Mouse (Mus musculus): ENCODE results near the gene Abcg5. TPM values are rescaled to one million over a fixed set of nuclear protein-coding genes. Genes with fewer than 3 reads are reported as not detected.

Abcg5 gene
- polyA plus RNA-seq (2017; shearing (Covaris generic)): not detected

DNA sequence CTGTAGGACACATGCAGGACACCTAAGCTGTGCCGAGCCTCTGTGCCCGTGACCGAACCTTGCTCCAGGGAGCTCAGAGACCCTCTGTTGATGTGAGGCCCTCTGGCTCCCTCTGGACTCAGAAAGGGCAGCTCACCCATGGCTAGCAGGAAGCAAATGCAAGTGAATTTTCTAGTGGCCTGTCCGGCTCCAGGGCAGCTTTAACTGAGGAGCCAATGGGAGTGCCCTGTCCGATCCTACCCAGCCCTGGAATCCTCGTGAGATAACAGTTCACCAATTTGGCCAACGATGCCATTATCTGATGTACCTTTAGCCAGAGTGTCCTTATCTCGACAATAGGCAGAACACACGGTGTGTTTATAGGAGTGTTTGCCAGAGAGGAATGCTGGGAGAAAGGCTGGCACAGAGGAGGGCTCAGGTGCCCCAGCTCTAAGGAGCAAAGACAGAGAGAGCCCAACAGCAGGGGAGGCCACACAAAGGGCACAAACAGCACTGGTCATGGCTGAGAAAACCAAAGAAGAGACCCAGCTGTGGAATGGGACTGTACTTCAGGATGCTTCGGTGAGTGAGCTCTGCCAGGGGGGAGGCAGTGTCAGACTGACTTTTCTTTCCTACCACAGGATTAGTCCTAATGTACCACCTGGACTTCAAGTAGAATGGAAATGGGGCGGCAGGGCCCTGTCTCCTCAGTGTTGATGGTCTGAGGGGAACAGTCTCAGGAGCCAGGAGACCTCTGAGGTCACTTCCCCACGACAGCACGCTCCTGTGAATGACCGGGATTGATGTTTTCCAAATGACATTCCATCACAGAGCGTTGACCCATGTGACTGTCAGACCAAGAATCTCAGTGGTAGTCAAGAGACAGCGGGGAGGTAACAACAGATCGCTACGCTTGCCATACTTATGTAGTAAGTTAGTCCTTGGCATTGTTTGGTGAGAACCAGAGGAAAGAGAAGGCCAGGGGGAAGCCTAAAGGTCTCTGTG, at the start of gene Abcg5:
TSS of gene Abcg5 (minus strand) at position 278 of the 984 bp plus-strand sequence.

DNA sequence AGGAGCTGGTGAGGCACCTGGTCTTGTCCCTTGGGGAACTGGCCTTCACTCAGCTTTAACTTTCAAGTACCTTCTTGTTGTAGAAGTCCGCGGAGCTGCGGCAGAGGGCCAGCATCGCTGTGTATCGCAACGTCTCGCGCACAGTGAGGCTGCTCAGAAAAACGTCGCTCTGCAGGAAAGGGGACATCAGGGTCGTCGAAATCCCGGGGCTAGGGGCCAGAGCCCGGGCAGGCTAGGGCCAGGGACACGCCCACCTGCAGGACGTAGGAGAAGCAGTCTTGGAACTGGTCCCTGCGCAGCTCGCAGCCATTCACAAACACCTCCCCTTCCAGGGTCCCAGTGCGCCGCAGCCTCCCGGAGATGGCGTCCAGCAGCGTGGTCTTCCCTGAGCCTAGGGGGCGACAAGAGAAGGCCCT, 6.9 kb downstream of the Abcg5 start, which contains the start of gene Abcg8:
TSS of gene Abcg8 (plus strand) at position 352 of the 416 bp plus-strand sequence.

DNA sequence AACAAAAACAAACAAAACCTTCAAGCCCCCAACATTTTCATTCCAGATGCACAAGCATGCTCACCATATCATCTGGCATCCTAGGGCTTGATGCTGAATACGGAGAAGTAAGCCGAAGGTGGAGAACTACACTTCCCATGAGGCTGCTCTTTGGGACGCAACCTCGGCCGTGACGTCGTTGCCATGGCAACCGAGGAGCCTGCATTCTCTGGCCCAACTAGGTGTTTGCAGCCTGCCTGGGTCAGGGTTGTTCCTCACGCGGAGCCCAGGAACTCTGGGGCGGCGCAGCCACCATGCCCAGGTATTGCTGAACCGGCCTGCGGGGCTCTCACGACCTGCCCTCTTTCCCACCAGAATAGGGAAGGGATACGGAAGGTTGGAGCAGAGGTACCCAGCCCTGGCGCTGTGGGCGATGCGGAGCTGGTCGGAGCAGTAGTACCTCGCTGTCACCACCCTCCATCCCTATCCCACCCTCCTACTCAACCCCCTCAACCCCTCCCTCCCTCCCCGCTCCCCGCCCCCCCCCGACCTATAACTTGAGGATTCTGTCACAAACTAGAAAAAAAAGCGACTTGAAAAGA, 56.4 kb downstream of the Abcg5 start, which contains the start of gene Dync2li1:
TSS of gene Dync2li1 (plus strand) at position 221 of the 581 bp plus-strand sequence.

Other genes with a start within 250 kb of the Abcg5 start
- gene Thada, start 216.8 kb downstream of the Abcg5 start, polyA plus RNA-seq (2017; shearing (Covaris generic)): 116 TPM
- gene Plekhh2, start 171.1 kb downstream of the Abcg5 start, polyA plus RNA-seq (2017; shearing (Covaris generic)): not detected
- gene Dync2li1, start 56.5 kb downstream of the Abcg5 start, polyA plus RNA-seq (2017; shearing (Covaris generic)): 2.6 TPM
- not detected for gene Abcg8, start 6.7 kb downstream of the Abcg5 start, polyA plus RNA-seq (2017; shearing (Covaris generic))
- 11.0 TPM for gene Lrpprc, start 107.8 kb upstream of the Abcg5 start, polyA plus RNA-seq (2017; shearing (Covaris generic))